Mouse (Mus musculus) kidney, adult 2 months (tissue): ENCODE data around the gene Sms.

Source experiments
- CTCF ChIP-seq: fragments of 200-500 bp; conservative IDR thresholded peaks from 2 replicates; pipeline ENCODE4 v1.5.1; 2011; ENCODE audit warnings: low read depth, mild to moderate bottlenecking, control low read depth, low read length, moderate library complexity, mixed read lengths; ENCODE audit not compliant: insufficient read depth, insufficient read length
- POLR2A ChIP-seq: fragments of 200-500 bp; IDR thresholded peaks from one replicate; pipeline ENCODE4 v1.6.1; 2011; ENCODE audit warnings: low read depth, low read length, control low read depth

- TF ChIP-seq CTCF (no peak), POLR2A (no peak)
These were observed 23.3 kb downstream of the Sms start for GRCm38 (mm10) chrX:157468795-157469194.
